Mouse (Mus musculus): ENCODE data around the gene Tead3. TPM values are rescaled to one million over a fixed set of nuclear protein-coding genes. Genes with fewer than 3 reads are reported as not detected.
"Not testable (repeated sequence)": the region's sequence is repeated elsewhere in the genome, so short reads cannot be mapped to it uniquely, and the experiment has no call there.

Gene Tead3
- total and polyA plus RNA-seq, 3 experiments: 0.42 TPM; not detected in 2

DNA sequence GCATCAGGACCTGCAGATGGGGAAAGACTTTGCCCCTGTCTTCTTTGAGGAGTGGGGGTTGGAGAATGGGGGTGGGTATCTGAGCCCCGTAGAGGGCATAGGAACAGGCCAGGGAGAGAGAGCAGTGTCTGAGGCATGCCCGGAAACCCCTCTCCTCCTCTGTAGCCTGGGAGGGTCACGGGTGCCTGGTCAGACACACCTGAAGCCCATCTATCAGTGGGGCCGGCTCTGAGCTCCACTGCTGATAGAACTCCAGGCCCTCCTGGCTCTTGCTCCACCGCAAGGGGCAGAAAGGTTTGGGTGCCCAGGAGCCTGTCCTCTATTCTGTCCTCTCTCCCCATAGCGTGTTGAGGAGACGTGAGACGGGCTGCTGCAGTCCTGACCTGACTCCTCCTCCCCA, 24.9 kb downstream of the Tead3 start:
- peaks cover 15% of the 10 kb centered on the region for H3K79me2 ChIP-seq (replicated peaks; ENCODE audit: control insufficient read depth, extremely low read depth, insufficient read depth, poor library complexity, severe bottlenecking)
- H3K9ac ChIP-seq (ENCODE audit: insufficient read depth, low read depth): no peak overlapping the region
- H3K4me2 ChIP-seq (ENCODE audit: insufficient read depth, low read depth, poor library complexity, severe bottlenecking): no peak overlapping the region
- in situ Hi-C loops (cut with MboI; ENCODE audit: low pct_ligation_motif_present, low pct_unique_long_range_greater_than_20kb, low sequenced_read_pairs) (no loop called here), dilution Hi-C loops (cut with MboI; ENCODE audit: extremely low pct_ligation_motif_present, extremely low pct_unique_long_range_greater_than_20kb, low sequenced_read_pairs) (no loop called here)
- TF ChIP-seq TCF12 (IDR thresholded peaks at IDR 0.05; ENCODE audit: low read depth, low read length) (no peak), MAFK (IDR thresholded peaks at IDR 0.05; ENCODE audit: insufficient replicate concordance, low read length) (no peak), PAX5 (IDR thresholded peaks at IDR 0.05; ENCODE audit: low read length) (no peak), UBTF (IDR thresholded peaks at IDR 0.05; ENCODE audit: low read depth, low read length) (no peak), NRF1 (IDR thresholded peaks at IDR 0.05; ENCODE audit: low read depth, low read length) (no peak), MAX (IDR thresholded peaks at IDR 0.05; ENCODE audit: low read length) (no peak), USF2 (conservative IDR thresholded peaks at IDR 0.05; ENCODE audit: low read depth, low read length) (no peak), RAD21 (IDR thresholded peaks at IDR 0.05; ENCODE audit: low read depth, low read length) (no peak), ZMIZ1 (IDR thresholded peaks at IDR 0.05; ENCODE audit: low read depth, low read length) (no peak), JUN (IDR thresholded peaks at IDR 0.05; ENCODE audit: insufficient read depth, low read depth, low read length) (no peak), USF1 (IDR thresholded peaks at IDR 0.05; ENCODE audit: low read depth, low read length) (no peak), MXI1 (IDR thresholded peaks at IDR 0.05; ENCODE audit: low read depth, low read length) (no peak), E2F4 (IDR thresholded peaks at IDR 0.05; ENCODE audit: insufficient replicate concordance, low read depth, low read length) (no peak), ZC3H11A (IDR thresholded peaks at IDR 0.05; ENCODE audit: low read depth, low read length) (no peak), POLR2A (IDR thresholded peaks at IDR 0.05; ENCODE audit: low read depth, low read length) (no peak), TBP (conservative IDR thresholded peaks at IDR 0.05; ENCODE audit: low read depth, low read length) (no peak), RCOR1 (conservative IDR thresholded peaks at IDR 0.05; ENCODE audit: low read depth, low read length) (no peak)
- H3K4me3 ChIP-seq (replicated peaks in 1 of 3; ENCODE audit: low read depth in 2 of 3, low read length in 2 of 3, poor library complexity in 1 of 3): no peak overlapping the region
- H3K36me3 ChIP-seq (replicated peaks in 1 of 2; ENCODE audit: control insufficient read depth in 1 of 2, insufficient read depth in 1 of 2, low read length in 1 of 2): peaks cover 43 to 83% of the 10 kb centered on the region in 2 experiments
- no peak overlapping the region for H3K27ac ChIP-seq (ENCODE audit: insufficient read depth, low read depth)
- no peaks in the 10 kb centered on the region for H3K27me3 ChIP-seq (replicated peaks)
- DNase-seq (ENCODE audit: extremely low read depth): no peak
- peaks cover 5 to 12% of the 10 kb centered on the region in 2 experiments for H3K4me1 ChIP-seq (ENCODE audit: control insufficient read depth in 1 of 2, insufficient read depth in 2 of 2)
- peaks cover 7% of the 10 kb centered on the region for H3K9me3 ChIP-seq (replicated peaks; ENCODE audit: low read length)

DNA sequence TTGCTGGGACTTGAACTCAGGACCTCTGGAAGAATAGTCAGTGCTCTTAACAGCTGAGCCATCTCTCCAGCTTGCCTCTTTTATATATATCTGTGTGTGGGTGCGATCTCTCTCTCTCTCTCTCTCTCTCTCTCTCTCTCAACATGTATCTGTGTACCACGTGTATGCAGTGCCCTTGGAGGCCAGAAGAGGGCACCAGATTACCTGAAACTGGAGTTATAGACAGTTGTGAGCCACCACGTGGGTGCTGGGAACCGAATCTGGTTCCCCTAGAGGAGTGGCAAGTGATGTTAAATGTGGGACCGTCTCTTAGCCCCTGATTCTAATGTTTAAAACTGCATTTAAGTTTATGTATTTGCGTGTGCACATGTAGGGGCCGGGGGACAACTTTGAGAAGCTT, 26.2 kb downstream of the Tead3 start:
- DNase-seq (ENCODE audit: extremely low read depth); H3K9me3 ChIP-seq (replicated peaks; ENCODE audit: low read length); H3K4me1 ChIP-seq (ENCODE audit: control insufficient read depth in 1 of 2, insufficient read depth in 2 of 2); H3K4me3 ChIP-seq (replicated peaks in 1 of 3; ENCODE audit: low read depth in 2 of 3, low read length in 2 of 3, poor library complexity in 1 of 3); H3K79me2 ChIP-seq (replicated peaks; ENCODE audit: control insufficient read depth, extremely low read depth, insufficient read depth, poor library complexity, severe bottlenecking); H3K4me2 ChIP-seq (ENCODE audit: insufficient read depth, low read depth, poor library complexity, severe bottlenecking); H3K27me3 ChIP-seq (replicated peaks); H3K27ac ChIP-seq (ENCODE audit: insufficient read depth, low read depth); H3K9ac ChIP-seq (ENCODE audit: insufficient read depth, low read depth); dilution Hi-C loops (cut with MboI; ENCODE audit: extremely low pct_ligation_motif_present, extremely low pct_unique_long_range_greater_than_20kb, low sequenced_read_pairs): not testable (repeated sequence)
- in situ Hi-C loops (cut with MboI; ENCODE audit: low pct_ligation_motif_present, low pct_unique_long_range_greater_than_20kb, low sequenced_read_pairs): loop anchor here (25.0 kb wide), 1 partner anchor 237 kb away; the partner anchor contains the start of gene Tcp11
- TF ChIP-seq CTCF (conservative IDR thresholded peaks at IDR 0.05 in 1 of 2, IDR thresholded peaks at IDR 0.05 in 1 of 2; ENCODE audit: low read depth in 2 of 2, low read length in 2 of 2): peak in 1 of 2 experiments; percentile 19; a peak in 2 of 4 replicates
- peaks cover 33 to 82% of the 10 kb centered on the region in 2 experiments for H3K36me3 ChIP-seq (replicated peaks in 1 of 2; ENCODE audit: control insufficient read depth in 1 of 2, insufficient read depth in 1 of 2, low read length in 1 of 2)
